In genomic region chr13:102909654-102910418, GRCm38 (mm10) we compare ENCODE assay signal across 27 mouse cellular contexts.
DNase-seq lines count a peak whose midpoint lies in the region; ATAC-seq and TF ChIP-seq lines count a peak whose summit lies in the region.
"Had no signal": no experiment of that assay in that cellular context is flagged by ENCODE, and none has a peak within 500 bp of the region (broad histone marks: within the 10 kb centered on the region; RNA-seq: fewer than 3 reads in every experiment).

No protein-coding gene starts in this region.

- no peak for TF ChIP-seq POLR2A in heart, adult 2 months (IDR thresholded peaks at IDR 0.05; ENCODE audit: insufficient read depth, low read depth, low read length)

- ATAC-seq in monocyte, adult 5-6 weeks (replicated peaks; ENCODE audit: insufficient number of reproducible peaks, low FRiP score, low TSS enrichment, poor library complexity, severe bottlenecking): no peak
- ATAC-seq: intestine, embryonic 15.5 days; midbrain, embryonic 13.5 days had no signal

- no peak overlapping the region for H3K4me3 ChIP-seq in heart, adult 2 months
- H3K4me3 ChIP-seq in heart, embryonic 10.5 days: no peak overlapping the region
- no peak overlapping the region for H3K4me3 ChIP-seq in left cerebral cortex, adult 2 months
- H3K4me3 ChIP-seq in E14TG2a.4 (replicated peaks; ENCODE audit: low read length): no peak overlapping the region
- H3K4me3 ChIP-seq in hindbrain, embryonic 10.5 days: no peak overlapping the region
- H3K4me3 ChIP-seq: embryonic facial prominence, embryonic 13.5 days; erythroblast, embryonic 14.5 days; forebrain, embryonic 12.5 days; hindbrain, embryonic 15.5 days; intestine, embryonic 15.5 days; limb, embryonic 12.5 days; megakaryocyte, embryonic 14.5 days; midbrain, embryonic 13.5 days; myocyte; neural tube, embryonic 13.5 days had no signal

- TF ChIP-seq EP300 in heart, adult 2 months (IDR thresholded peaks at IDR 0.05; ENCODE audit: insufficient read depth, low read depth, low read length): no peak

- no peak overlapping the region for H3K27ac ChIP-seq in heart, adult 2 months
- H3K27ac ChIP-seq in heart, embryonic 10.5 days: no peak overlapping the region
- no peak overlapping the region for H3K27ac ChIP-seq in left cerebral cortex, adult 2 months
- no peak overlapping the region for H3K27ac ChIP-seq in hindbrain, embryonic 10.5 days
- H3K27ac ChIP-seq: embryonic facial prominence, embryonic 13.5 days; forebrain, embryonic 12.5 days; hindbrain, embryonic 15.5 days; intestine, embryonic 15.5 days; limb, embryonic 12.5 days; midbrain, embryonic 13.5 days; neural tube, embryonic 13.5 days had no signal

- WGBS in heart, adult 2 months: 92% methylated on average over 5 of the region's 5 CpGs
- 87% methylated on average over 5 of the region's 5 CpGs for WGBS in heart, embryonic 10.5 days
- 90% methylated on average over 5 of the region's 5 CpGs for WGBS in hindbrain, embryonic 10.5 days

- TF ChIP-seq CTCF in heart, adult 2 months (IDR thresholded peaks at IDR 0.05): peak; percentile 52
- TF ChIP-seq CTCF in left cerebral cortex, adult 2 months (IDR thresholded peaks at IDR 0.05): peak; percentile 36
- peak; percentile 39 for TF ChIP-seq CTCF in E14TG2a.4 (conservative IDR thresholded peaks at IDR 0.05; ENCODE audit: low read length)

- H3K9me3 ChIP-seq in heart, embryonic 10.5 days: no peaks in the 10 kb centered on the region
- H3K9me3 ChIP-seq in E14TG2a.4 (ENCODE audit: low read length): no peaks in the 10 kb centered on the region
- H3K9me3 ChIP-seq in hindbrain, embryonic 10.5 days: no peaks in the 10 kb centered on the region
- H3K9me3 ChIP-seq: embryonic facial prominence, embryonic 13.5 days; forebrain, embryonic 12.5 days; hindbrain, embryonic 15.5 days; intestine, embryonic 15.5 days; limb, embryonic 12.5 days; midbrain, embryonic 13.5 days; neural tube, embryonic 13.5 days had no signal

- no peak overlapping the region for H3K9ac ChIP-seq in heart, adult 2 months (ENCODE audit: low read depth, low read length)
- H3K9ac ChIP-seq: embryonic facial prominence, embryonic 13.5 days; forebrain, embryonic 12.5 days; hindbrain, embryonic 15.5 days; intestine, embryonic 15.5 days; limb, embryonic 12.5 days; midbrain, embryonic 13.5 days; neural tube, embryonic 13.5 days had no signal

- H3K27me3 ChIP-seq in heart, adult 2 months (ENCODE audit: control insufficient read depth, insufficient read depth, low read length): no peaks in the 10 kb centered on the region
- no peaks in the 10 kb centered on the region for H3K27me3 ChIP-seq in heart, embryonic 10.5 days (ENCODE audit: insufficient read depth, poor library complexity, severe bottlenecking)
- peaks cover 4% of the 10 kb centered on the region; the same call in 1 of the 2 replicates for H3K27me3 ChIP-seq in E14TG2a.4 (ENCODE audit: insufficient read depth, low read length)
- H3K27me3 ChIP-seq in hindbrain, embryonic 10.5 days (ENCODE audit: insufficient read depth, poor library complexity, severe bottlenecking): no peaks in the 10 kb centered on the region
- H3K27me3 ChIP-seq: embryonic facial prominence, embryonic 13.5 days; forebrain, embryonic 12.5 days; hindbrain, embryonic 15.5 days; intestine, embryonic 15.5 days; limb, embryonic 12.5 days; megakaryocyte, embryonic 14.5 days; midbrain, embryonic 13.5 days; neural tube, embryonic 13.5 days had no signal

- no peaks in the 10 kb centered on the region for H3K36me3 ChIP-seq in heart, adult 2 months (ENCODE audit: control insufficient read depth, insufficient read depth, low read length)
- no peaks in the 10 kb centered on the region for H3K36me3 ChIP-seq in heart, embryonic 10.5 days
- no peaks in the 10 kb centered on the region for H3K36me3 ChIP-seq in E14TG2a.4 (ENCODE audit: insufficient read depth, low read length)
- no peaks in the 10 kb centered on the region for H3K36me3 ChIP-seq in hindbrain, embryonic 10.5 days
- H3K36me3 ChIP-seq: embryonic facial prominence, embryonic 13.5 days; forebrain, embryonic 12.5 days; hindbrain, embryonic 15.5 days; intestine, embryonic 15.5 days; limb, embryonic 12.5 days; midbrain, embryonic 13.5 days; neural tube, embryonic 13.5 days had no signal

- DNase-seq in heart, adult 2 months: no peak
- DNase-seq in heart, embryonic 10.5 days (ENCODE audit: low spot score): no peak
- DNase-seq in left cerebral cortex, adult 2 months (ENCODE audit: extremely low spot score in 1 of 2, low spot score in 2 of 2): no peak
- DNase-seq in left cerebral cortex, postnatal 4 days: no peak
- DNase-seq in R1 (ENCODE audit: low read depth, low spot score): peak; percentile 37
- no peak for DNase-seq in hindbrain, embryonic 10.5 days (ENCODE audit: low spot score)
- DNase-seq: adrenal gland, postnatal 10 days; B cell, adult 2 months; cerebellum, adult 18-20 months; cerebellum, postnatal 14 days; heart, postnatal 4 days; lung, adult 2 months; lung, postnatal 36 days; retina, postnatal 1 day; right cerebral cortex, postnatal 4 days had no signal

- intact Hi-C loops in heart, adult 2 months (cut with DNase I): loop anchor here (2.0 to 5.0 kb wide), 3 partner anchors 21 to 201 kb away; no protein-coding TSS in a partner anchor
- intact Hi-C loops in left cerebral cortex, adult 2 months (cut with DNase I): no loop called here
- intact Hi-C loops in left cerebral cortex, postnatal 4 days (cut with DNase I): loop anchor here (10.0 kb wide), 1 partner anchor 195 kb away; no protein-coding TSS in a partner anchor

- H3K4me1 ChIP-seq in heart, adult 2 months (ENCODE audit: control insufficient read depth, insufficient read depth, low read length): peaks cover 3% of the 10 kb centered on the region; the same call in 1 of the 2 replicates
- no peaks in the 10 kb centered on the region for H3K4me1 ChIP-seq in heart, embryonic 10.5 days
- H3K4me1 ChIP-seq in E14TG2a.4 (replicated peaks; ENCODE audit: low read depth, low read length): peaks cover 21% of the 10 kb centered on the region
- H3K4me1 ChIP-seq in hindbrain, embryonic 10.5 days (replicated peaks): peaks cover 11% of the 10 kb centered on the region
- H3K4me1 ChIP-seq: intestine, embryonic 15.5 days; limb, embryonic 12.5 days had no signal

- H3K79me2 ChIP-seq in heart, adult 2 months (replicated peaks; ENCODE audit: control insufficient read depth, insufficient read depth, low read length): no peaks in the 10 kb centered on the region
